Mouse (Mus musculus) adipocyte (in vitro differentiated cells): ENCODE results near the gene 2310039H08Rik.

ENCODE experiments used
- DNase-seq: peaks from one replicate; pipeline ENCODE4 v3.0.0-alpha.2; 2016; ENCODE audit warnings: low spot score

2310039H08Rik gene

GRCm38 (mm10) chr17:46809131-46809830 lies 36.8 kb downstream of the 2310039H08Rik start:
- DNase-seq: peak; percentile 87

DNA sequence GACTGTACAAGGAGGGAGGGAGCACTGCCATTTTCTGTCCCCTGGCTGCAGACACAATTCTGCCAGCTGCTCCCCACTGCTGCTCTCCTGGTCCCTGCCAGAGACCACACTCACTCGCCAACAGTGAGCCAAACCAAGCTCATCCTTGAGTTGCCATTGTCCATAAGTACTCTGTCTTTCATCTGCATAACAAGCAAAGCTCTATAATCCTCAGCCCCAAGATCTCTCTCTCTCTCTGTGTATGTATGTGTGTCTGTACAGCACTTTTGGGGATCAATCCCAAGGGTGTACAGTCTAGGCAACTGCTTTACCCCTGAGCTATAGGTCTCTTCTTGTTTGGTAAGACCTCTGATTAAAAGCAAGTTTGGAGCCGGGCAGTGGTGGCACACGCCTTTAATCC lies 38.2 kb downstream of the 2310039H08Rik start:
- DNase-seq: no peak

- DNase-seq: no peak
Measured at GRCm38 (mm10) chr17:46812442-46812841, 40.0 kb downstream of the 2310039H08Rik start.

- no peak for DNase-seq
Measured at GRCm38 (mm10) chr17:46813637-46814036, 41.2 kb downstream of the 2310039H08Rik start.

GRCm38 (mm10) chr17:46814497-46814896 lies 42.1 kb downstream of the 2310039H08Rik start:
- no peak for DNase-seq

- no peak for DNase-seq
Measured at GRCm38 (mm10) chr17:46816306-46816705, 43.9 kb downstream of the 2310039H08Rik start.

- DNase-seq: no peak
Measured at GRCm38 (mm10) chr17:46817734-46818158, 45.3 kb downstream of the 2310039H08Rik start.

DNA sequence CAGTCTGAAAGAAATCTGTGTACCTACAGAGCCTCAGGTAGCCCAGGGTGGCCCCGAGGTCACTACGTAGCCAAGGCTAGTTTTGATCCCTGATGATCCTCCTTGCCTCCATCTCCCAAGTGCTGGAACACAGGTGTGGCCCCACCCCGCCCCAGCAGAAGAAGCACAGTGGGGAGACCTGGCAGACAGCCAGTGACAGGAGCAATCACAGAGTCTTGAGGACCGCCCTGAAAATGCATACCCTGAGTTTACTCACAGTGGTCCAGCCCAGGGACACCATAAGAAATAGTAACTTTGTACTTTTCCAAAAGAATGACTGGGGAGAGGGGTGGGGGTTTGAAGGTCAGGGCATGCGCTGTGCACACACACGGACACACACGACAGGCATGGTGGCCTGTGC lies 48.2 kb downstream of the 2310039H08Rik start:
- DNase-seq: no peak
